Mouse (Mus musculus) layer of hippocampus, adult 9-10 months (tissue): Measurements from ENCODE around the gene Mrtfa.

ENCODE experiments used
- DNase-seq: peaks from one replicate; pipeline ENCODE4 v3.0.0; 2022; ENCODE audit warnings: low spot score

The Mrtfa gene

GRCm38 (mm10) chr15:81155845-81156244, 34.7 kb downstream of the Mrtfa start:
- DNase-seq, result no peak

DNA sequence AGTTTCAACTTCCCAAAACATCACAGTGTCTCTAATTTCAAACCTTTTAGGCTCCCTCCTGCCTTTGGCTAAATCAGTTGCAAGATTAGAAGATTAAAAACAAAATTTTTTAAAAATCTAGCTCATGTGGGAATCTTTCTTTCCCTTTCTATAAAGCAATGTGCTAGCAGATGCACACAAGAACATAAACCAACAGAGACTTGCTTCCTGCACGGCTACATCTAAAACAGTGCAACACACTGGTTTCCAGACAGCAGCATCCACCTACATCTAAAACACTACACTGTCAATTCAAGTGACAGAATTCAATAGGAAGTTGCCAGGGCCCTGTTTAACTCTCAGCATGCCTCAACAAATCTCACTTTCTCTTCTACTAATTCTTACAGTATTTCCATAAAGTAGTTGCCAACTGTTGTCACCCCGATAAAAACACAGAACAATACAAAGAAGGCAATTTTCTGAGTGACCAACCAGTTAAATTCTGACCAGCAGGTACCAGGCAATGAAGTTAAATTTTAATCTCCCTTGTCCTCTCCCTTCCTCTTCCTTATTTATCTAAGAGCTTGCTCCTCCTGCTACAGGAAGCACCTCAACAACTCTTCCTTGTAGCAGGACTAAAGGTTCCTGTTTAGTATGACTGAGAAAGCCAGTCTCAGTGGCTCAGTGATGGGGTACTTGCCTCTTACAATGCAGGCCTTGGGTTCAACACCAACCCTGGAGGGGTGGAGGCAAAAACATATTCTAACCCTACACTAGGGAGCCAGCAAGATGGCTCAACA, 35.5 kb downstream of the Mrtfa start:
- DNase-seq, result no peak

DNA sequence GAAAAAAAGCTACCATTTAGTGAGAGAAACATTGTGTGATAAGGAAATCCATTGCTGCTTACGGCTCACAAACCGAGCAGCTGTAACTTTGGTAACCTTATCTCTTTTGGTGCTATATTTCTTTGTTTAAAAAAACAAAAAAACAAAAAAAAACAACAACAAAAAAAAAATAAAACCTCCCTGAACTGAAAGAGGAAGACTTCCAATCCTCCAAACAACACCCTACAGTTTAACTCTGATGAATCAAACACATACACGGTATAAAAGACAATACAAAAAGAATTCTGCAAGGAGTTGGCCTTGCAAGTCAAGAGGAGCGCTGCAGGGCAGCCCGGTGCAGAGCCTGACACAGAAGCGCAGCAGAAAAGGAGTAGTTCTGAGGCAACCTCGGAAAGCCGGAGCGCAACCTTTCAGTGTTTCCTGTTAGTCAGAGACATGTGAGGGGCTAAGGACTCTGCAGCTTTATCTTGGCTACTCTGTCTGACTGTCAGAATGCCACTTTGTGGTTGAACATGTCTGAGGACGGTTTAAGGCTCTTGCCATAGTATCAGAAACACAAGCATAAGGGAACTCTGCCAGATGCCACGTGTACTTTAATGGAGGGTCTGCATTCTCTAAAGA, 48.5 kb downstream of the Mrtfa start:
- DNase-seq, result no peak

DNA sequence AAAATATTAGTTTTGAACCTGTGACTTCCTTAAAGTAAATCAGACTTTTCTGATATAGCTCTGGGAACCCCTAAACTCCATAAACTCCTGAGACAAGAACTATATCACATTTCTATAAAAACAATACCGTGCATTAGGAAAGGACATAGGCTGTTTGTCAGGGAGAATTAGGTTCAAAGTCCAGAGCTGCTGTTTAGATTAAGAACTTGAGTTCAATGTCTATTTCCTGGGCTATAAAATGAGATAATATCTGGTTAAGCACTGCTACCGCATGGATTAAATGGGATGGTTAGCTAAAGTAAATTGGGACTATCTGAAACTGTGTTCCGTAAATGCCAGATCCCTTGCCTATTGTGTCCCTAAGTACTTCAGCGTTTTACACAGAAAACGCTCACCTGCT, 50.6 kb downstream of the Mrtfa start:
- no peak for DNase-seq

DNA sequence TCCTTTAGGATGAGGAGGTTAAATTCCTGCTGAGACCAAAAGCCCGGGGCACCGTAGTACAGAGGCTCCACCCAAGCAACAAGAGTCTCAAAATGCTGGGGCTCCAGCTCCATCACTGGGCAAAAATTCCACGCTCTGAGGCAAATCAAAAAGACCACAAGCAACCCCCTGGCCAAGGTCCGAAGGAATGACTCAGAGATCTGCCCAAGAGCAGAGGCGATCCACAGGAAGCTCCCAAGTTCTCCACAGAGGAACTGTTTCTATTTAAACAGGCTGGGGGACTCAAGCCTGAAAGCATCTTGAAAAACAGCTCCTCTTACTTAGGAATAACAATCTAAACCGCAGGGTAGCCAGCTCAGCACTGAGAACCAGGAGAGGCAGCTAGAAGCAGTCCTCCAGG, 53.3 kb downstream of the Mrtfa start:
- DNase-seq, result no peak

- DNase-seq, result no peak
Measured at GRCm38 (mm10) chr15:81133781-81134180, 56.8 kb downstream of the Mrtfa start.

DNA sequence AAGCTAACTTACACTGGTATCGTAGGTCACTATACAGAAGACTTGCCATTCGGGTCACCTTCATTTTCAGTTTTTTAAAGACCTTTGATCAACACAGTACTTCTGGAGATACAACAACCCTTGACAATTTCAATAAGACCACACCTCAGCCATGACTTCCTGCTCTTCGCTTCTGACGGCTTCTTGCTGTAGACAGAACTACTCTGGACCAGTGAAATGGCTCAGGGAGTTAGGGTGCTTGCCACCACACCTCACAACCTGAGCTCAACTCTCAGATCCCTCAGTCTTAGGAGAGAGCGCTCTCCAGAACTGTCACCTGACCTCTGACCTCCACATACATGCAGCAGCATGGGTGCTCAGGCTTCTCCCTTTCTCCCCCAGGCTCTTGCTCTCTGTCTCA, 59.4 kb downstream of the Mrtfa start:
- DNase-seq, result no peak

DNA sequence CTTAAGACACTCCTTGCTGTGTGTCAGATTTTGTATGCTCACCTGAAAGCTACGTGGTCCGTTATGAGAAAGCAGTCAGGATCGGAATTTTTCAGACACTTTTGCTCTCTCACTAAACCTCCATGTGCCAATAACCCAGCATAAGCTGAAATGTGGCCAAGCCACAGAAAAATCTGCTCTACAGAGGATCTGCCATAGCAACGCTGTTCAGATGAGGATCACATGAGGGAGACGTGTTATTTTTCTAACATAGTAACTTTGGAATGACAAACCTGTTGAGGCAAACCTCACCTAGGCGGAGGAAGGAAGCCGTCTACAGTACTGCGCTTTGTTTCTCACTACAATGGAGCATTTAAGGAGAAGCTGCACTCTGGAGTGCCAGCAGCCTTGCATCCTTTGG, 60.6 kb downstream of the Mrtfa start:
- no peak for DNase-seq

DNA sequence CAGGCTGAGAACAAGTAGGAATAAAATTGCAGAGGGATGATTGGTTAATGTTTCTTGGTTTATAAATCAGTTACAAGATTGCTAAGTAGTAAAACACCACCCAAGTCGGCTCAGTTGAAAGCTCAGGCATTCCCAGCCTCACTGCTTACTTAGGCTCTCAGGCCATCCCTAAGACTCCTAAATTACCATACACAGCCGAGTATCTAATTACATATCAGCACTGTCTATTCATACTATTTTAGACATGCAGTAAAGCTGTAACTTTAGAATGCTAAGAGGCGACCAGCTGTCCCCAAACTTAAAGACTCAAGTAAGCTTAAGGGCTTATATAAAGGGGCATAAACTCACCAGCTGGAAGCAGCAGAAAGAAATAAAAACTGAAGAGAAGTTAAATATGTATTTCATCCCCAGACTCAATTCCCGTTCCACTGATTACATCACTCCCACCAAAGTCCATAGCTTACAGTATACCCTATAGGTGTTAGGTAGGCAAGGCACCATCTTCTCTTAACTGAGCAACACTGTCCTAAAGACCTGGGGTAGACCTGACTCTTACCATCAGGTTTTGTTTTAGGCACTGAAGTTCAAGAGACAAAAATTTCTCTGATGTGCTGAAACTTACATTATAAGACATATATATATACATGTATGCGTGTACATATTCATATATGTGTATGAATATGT, 62.3 kb downstream of the Mrtfa start:
- no peak for DNase-seq

GRCm38 (mm10) chr15:81124282-81124681, 66.3 kb downstream of the Mrtfa start:
- no peak for DNase-seq

DNA sequence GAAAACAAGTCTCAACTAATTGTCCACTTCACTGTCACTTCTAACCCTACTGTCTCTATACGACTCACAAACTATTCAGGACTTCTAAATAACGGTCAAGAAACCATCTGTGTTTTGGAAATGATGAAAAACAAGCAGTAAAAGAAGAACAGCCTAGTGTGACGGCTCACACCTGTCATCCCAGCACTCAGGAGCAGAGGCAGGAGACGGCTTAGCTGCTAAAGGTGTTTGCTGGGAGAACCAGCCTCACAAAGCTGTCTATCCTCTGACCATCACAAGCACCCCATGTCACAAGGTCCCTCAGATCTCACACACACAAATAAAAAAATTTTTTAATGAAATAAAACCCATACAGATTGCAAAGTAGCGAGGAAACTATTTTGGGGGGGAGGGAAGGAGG, 67.4 kb downstream of the Mrtfa start:
- no peak for DNase-seq

GRCm38 (mm10) chr15:81122535-81122934, 68.0 kb downstream of the Mrtfa start:
- no peak for DNase-seq

DNA sequence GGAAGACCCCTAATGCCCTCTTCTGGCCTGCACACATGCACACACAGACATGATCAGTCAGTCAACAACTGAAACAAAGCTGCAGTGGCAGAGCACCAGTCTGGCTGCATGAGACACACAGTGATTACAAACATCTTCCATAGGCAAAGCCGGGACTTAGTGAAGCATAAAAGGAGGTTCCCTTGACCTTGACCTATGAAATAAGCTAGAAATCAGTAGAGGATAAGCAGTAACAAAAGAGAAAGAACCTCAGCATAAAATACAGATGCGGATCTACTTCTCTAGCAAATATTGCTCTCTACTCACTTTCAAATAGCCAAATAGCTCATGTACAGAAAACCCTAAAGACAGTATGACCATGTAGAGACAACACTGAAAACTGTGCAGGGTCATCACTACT, 68.5 kb downstream of the Mrtfa start:
- no peak for DNase-seq

GRCm38 (mm10) chr15:81120946-81121345, 69.6 kb downstream of the Mrtfa start:
- DNase-seq, result no peak

DNA sequence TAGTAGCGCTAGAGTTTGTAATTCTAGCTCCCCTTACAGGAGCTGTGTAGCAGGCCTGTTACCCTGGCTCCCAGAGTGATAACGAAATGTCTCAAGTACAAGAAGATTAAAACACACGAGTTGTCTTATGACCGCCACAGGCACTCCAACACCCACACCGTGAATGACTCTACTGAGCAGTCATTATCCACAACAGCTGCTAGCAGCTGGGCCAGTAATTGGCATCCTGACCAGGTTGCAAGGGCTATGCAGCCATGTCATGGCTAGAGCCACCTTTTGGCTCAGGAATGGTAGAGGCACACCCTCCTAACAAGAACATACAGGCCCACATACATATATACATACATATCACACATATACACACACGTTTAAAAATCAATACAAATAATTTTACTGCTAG, 70.4 kb downstream of the Mrtfa start:
- DNase-seq, result no peak

GRCm38 (mm10) chr15:81118226-81118625, 72.3 kb downstream of the Mrtfa start:
- no peak for DNase-seq

DNA sequence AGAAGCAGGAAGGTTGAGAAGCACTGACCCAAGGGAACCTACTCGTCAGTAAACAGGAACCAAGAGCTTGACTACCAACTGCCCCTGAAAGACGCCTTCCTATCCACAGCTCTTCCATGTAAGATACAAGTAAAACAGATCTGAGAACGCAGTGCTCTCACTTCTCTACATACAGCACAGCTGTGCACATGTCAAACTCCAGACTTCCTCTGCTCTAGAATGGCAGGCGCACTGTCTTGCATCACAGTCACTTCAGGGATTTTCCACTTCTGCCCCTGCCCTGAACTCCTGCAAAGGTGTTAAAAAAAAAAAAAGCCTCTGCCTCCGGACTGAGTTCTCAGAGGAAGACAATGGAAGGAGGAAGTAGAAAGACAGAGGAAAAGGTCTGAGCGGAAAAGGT, 78.0 kb downstream of the Mrtfa start:
- no peak for DNase-seq

GRCm38 (mm10) chr15:81110315-81110714, 80.2 kb downstream of the Mrtfa start:
- no peak for DNase-seq

DNA sequence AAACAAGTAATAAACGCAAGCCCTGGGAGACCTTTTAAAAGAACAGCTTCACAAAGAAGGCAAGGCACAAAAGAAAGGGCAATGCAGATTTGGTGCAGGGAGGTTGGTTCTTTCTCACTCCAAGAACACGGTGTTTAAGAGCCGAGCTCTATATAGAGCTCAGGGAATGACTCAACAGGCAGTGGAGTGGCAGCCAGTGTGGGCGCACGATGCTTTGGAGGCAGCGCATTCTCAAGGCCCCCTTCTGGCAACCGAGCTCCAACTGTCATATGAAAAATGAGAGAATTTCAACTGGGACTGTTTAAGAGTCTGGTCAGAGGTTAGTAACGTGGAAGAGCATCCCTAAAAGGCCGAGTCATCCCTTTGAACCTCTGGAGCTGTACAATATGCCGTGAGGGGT, 84.6 kb downstream of the Mrtfa start:
- DNase-seq, result no peak

DNA sequence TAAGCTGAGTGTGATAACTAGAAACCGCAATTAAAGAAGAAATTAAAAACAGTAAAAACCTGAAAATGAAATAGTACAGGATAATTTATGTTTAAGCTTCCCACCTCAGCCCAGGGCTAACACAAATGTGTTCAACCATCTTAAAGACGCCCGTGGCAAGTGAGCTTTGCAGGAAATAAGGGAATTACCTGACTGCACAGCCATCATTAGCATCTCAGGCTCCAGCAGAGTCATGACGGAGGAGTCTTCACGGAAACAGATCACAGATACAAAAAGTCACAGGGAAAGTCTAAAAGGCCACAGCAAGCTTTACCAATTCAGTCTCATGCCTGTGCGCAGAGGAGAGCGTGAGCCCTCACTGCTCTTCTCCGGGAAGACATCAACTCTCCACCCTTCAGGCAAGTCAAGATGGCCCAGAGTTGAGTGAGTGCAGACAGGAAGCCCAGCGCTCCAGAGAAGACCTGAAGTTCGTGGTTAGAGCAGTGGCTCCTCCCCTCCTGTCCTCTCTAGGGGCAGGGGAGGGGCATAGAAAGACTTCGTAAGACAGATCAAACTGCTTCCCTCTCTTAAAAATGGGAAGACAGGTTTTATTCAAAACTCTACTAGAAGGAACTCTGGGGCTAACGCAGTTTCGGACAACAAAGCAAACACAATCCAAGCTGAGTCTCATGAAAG, 85.8 kb downstream of the Mrtfa start:
- DNase-seq, result no peak

GRCm38 (mm10) chr15:81103500-81103899, 87.1 kb downstream of the Mrtfa start:
- no peak for DNase-seq

DNA sequence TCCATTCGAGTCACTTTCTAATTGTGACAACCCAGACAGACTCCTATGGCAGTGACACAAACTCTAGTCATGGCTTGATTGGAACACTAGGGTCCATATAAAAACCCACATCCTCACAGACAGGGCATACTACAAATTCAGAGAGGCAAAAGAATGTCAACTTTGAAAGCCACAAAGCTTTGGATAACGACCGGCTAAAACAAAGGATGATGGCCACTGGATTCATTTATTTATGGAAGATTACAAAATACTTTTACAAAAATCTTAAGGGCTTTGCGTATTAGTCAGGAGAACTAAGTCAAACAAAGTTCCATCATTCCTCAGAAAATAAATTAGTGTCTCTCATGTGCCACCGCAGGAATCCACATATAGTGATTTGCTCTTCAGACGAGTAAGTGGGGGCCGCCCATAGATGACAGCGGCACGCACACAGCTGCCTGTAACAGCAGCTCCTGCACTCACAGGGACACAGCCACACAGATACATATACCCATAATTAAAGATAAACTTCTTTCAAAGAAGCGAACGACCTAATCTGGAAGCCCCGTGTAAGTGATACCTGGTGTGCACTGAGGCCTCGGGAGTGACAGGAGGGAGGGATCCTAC, 88.2 kb downstream of the Mrtfa start:
- no peak for DNase-seq
